Mouse (Mus musculus) activated CD4-positive, CD25-positive, alpha-beta regulatory T cell, adult 4 months (primary cell): ENCODE data around the gene Cnfn. TPM values are rescaled to one million over a fixed set of nuclear protein-coding genes. Genes with fewer than 3 reads are reported as not detected.
"Not testable (repeated sequence)": the region's sequence is repeated elsewhere in the genome, so short reads cannot be mapped to it uniquely, and the experiment has no call there.

Source experiments
- ATAC-seq: one replicate; pipeline ENCODE4 v1.8.0; 2017
- polyA plus RNA-seq, 2 experiments: library from polyadenylated mRNA; unstranded; fragments of 100-300 nt; shearing (Covaris generic); gene quantifications; one replicate each; pipeline ENCODE4 v1.2.1; 2017

Cnfn gene
- polyA plus RNA-seq: not detected

- ATAC-seq: no peak
These were observed at the start of gene Cnfn for GRCm38 (mm10) chr7:25369058-25369749. Cnfn (minus strand) TSS chr7:25369724.

DNA sequence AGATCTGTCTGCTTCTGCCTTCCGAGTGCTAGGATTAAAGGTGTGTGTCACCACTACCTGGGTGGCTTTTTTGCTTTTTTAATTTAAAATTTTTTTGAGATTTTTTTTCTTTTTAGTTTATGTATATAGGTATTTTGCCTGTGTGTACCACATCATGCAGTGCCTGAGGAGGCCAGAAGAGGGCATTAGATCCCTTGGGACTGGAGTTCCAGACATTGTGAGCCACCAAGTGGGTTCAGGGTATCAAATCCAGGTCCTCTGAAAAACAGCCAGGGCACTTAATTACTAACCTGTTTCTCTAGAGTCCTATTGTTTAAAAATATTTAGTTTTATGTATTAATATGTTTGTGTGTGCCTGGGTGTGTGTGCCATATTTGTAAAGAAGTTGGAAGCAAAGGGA is 48.1 kb upstream of the Cnfn start:
- ATAC-seq: no peak

GRCm38 (mm10) chr7:25412833-25413441 is 43.4 kb upstream of the Cnfn start, which contains the start of gene Cxcl17:
Cxcl17 (minus strand) TSS chr7:25412886.
- no peak for ATAC-seq

GRCm38 (mm10) chr7:25411861-25412260 is 42.3 kb upstream of the Cnfn start:
- no peak for ATAC-seq

GRCm38 (mm10) chr7:25410969-25411615 is 41.6 kb upstream of the Cnfn start:
- ATAC-seq: no peak

- no peak for ATAC-seq
These were observed 39.7 kb upstream of the Cnfn start for GRCm38 (mm10) chr7:25409114-25409760.

GRCm38 (mm10) chr7:25406468-25406867 is 36.9 kb upstream of the Cnfn start:
- ATAC-seq: no peak

GRCm38 (mm10) chr7:25402671-25403101 is 33.2 kb upstream of the Cnfn start:
- peak; percentile 28 for ATAC-seq

DNA sequence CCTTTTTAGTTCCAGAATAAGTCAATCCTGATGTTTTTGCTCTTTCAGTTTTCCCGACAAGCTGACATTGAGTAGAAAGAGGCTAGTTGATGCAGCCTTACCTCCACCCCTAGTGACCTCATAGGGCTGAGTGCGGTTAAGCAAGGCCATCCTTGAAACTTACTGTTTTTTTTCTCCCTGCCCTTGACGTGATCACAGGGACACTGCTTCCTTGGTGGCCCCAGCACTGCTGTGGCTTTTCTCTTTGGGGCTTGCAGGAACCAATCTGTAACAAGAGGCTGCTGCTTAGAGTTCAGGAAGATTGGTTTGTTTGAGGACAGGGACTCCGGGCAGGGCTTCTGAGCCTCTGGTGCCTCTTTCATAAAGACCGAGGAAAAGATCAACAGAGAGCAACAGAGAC is 32.5 kb upstream of the Cnfn start:
- ATAC-seq: no peak

DNA sequence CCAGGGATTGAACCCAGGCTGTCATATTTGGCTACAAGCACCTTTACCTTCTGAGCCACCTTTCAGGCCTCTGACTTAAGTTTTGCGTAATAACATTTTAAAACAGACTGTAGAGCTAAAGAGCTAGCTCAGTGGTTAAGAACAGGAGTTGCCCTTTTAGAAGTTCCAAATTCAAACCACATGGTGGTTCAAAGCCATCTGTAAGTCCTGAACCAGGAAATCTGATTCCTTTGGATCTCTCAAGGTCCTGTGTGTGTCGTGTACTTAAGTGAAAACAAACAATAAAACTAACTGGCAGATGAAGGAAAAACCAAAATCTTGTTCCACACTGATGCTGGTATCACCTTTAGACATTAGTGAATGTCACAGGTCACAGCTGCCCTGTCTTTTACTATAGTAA is 32.0 kb upstream of the Cnfn start:
- no peak for ATAC-seq

DNA sequence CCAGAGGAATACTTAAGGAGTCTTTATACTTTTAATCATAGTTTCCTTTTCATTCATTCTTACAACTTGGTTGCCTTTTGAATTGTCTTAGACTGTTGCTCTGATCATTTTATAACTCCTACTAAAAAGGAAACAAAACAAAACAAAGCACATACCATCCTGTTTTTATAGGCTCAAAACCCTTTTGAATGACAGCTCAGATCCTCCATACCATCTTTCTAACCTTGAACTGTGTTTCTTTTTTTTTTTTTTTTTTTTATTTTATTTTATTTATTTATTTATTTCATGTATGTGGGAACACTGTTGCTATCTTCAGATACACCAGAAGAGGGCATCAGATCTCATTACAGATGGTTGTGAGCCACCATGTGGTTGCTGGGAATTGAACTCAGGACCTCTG is 29.5 kb upstream of the Cnfn start:
- not testable (repeated sequence) for ATAC-seq

DNA sequence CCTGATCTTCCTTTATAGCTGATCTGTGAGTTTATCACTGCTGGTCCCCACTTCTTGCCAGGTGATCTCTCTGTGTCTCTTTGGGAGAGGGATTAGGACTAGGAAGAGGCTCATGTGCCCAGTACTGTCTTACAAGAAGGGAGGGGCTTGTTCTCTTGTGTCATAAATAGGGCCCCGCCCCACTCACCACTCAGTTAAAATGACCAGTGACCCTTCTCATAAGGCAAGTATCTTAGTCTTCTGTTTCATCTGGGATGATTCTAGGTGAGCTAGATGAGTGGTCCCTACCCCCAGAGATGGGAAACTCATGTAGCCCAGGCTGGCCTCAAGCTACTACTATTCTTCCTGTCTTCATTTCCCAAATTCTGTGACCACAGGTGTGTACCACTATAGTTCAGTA is 29.1 kb upstream of the Cnfn start, which contains the start of gene Lipe:
Lipe (minus strand) TSS at position 101 of the 400 bp plus-strand sequence.
- ATAC-seq: no peak

GRCm38 (mm10) chr7:25396621-25397020 is 27.1 kb upstream of the Cnfn start:
- ATAC-seq: no peak

DNA sequence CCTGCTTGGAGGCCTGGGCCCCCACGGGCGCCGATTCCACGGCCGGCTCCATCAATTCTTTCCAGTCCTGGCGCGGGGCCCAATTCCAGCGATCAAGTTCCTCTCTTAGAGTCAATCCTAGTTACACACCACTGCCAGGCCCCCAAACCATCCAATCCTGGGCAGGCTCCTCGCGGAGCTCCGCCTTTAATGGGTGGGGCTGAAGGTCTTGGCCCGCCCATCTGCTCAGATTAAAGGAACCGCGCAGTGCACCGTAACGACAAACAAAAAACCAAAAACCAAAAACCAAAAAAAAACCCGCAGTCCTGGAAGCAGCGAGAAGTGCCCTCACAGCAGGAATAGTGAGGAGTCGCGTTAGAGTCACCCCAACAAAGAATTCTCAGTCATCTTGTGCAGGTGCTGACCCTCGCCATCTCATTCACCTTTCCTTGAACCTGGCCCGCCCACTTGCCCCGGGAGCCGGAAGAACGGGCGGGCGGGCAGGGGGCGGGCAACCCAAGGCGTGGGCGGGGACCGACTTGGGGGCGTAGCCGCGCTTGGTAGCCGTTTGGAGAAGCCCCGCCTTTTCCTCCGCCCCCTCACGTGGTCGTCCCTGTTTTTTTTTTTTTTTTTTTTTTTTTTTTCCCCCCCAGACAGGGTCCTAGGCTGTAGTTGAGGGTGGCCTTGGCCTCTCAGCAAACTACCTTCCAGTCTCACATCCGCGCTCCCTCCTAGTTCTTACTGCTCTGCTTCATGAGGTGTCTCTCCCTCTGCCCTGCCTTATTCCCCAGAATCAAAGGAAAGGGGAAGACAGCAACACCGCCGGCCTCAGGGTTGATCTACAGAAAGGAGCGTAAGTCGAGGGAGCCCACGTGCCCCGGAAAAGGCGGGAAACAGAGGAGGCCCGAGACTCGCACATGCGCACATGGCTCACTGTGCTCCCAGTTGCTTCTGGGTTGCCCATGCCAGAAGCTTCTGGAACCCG is 26.3 kb upstream of the Cnfn start:
- peak; percentile 97 for ATAC-seq

DNA sequence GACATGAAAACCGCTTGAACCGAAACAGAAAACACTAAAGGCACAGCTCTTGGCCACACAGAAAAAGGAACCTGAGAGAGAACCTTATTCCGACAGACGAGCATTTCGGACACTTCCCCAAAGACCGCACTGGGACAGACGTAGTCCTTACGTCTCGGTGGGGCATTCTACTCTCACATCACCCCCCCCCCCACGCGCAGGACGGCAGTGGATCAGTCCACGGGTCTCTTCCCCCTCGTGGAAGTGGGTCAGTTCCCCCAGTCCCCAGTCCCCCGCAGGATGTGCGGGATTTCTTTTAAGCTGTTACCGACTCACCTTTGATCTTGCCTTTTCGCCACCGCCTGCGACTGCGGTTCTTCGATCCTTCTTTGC is 25.6 kb upstream of the Cnfn start:
- peak; percentile 15 for ATAC-seq

DNA sequence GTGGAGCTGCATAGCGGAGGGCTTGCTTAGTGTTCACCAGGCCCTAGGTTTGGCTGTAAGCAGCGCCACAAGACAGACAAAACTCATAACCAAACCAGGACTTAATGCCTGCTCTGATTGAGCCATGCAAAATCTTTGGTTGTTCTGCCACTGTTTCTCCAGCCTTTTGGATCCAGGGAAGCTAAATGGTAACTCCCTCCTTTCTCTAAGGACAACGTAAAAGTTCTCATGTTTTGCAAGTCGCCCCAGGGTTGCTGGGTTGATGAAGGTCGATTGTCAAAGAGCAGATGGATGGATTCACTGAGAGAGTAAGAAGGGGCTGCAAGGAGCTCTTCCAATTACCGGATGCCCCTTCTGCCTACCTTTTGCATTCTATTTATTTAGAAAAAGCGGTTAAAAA is 25.2 kb upstream of the Cnfn start:
- ATAC-seq: no peak

DNA sequence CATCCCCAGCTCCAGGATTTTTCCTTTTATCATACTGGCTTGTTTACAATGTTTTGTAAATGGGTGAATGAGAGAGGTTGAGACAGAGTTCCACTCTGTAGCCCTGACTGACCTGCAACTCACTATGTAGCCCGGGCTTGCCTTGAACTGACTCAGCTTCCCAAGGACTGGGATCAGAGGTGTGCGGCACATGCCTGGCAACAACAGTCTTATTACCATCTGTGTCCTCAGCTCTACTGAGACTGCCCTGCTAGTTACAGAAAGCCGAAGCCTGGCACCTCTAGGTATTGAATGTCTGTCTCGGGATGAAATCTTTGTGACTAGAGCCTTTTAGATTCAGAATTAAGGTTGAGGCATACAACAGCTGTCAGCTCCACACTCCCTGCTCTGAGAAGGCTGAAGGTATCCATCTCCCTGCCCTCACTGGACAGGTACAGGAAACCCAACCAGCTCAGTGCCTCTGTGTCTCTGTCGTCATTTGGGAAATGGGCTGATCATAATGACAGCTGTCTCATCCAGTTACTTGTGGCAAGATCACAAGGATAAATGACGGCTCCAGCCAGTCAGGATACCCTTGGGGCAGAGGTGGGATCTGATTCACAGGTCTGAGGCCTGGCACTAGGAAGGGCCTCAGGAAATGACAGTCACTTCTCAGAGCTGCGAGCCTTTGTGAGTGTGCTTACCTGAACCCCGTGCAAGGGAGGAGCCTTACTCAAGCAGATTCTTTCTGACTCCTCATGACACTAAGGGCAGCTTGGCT is 24.1 kb upstream of the Cnfn start:
- ATAC-seq: no peak

DNA sequence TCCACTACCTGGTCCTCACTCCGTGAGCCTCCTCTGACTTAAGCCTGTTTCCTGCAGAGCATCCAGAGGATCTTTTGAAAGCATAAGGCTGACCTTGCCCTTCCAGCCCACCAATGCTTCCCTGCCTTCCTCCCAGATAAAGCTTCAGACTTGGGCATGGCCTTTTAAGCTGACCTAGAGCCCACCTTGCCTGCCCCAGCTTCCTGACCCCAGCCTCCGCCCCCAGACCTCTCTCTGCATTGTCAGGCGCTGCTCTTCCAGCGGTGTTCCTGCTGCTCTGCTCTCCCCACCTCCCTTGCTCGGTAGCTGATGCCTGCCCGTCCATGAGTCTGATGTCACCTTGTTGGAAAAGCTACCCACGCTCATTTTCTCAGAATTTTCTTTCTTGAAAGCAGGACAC is 23.3 kb upstream of the Cnfn start:
- ATAC-seq: no peak

GRCm38 (mm10) chr7:25391856-25392453 is 22.4 kb upstream of the Cnfn start:
- ATAC-seq: no peak

DNA sequence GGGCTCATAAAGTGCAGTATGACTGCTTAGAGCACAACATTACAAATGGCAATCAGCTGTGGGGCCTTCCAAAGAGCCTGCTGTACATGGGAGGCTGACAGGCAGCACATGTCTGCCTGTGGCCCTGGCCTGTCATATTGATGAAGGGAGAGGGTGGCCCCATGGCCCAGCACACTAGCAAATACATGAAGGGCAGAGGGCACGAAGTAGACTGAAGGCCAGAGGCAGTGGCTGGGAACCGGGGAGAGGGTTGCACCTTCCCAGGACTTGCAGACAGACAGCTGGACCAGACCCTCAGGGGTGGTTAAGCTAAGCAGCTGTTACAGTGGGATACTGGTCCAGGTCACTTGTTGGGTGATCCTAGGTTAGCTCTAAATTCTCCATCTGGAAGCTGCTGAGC is 21.5 kb upstream of the Cnfn start:
- ATAC-seq: no peak
